Mouse (Mus musculus) layer of hippocampus, adult 11-12 months (tissue): ENCODE data around the gene Ceacam19.
"Not testable (repeated sequence)": the region's sequence is repeated elsewhere in the genome, so short reads cannot be mapped to it uniquely, and the experiment has no call there.

Experiments
- DNase-seq: peaks from one replicate; pipeline ENCODE4 v3.0.0; 2022; ENCODE audit warnings: low spot score

The Ceacam19 gene

GRCm38 (mm10) chr7:19887849-19888248, at the start of gene Ceacam19:
Gene Ceacam19 (minus strand): TSS chr7:19887965.
- DNase-seq, result no peak

- no peak for DNase-seq
Measured at GRCm38 (mm10) chr7:19937229-19937821, 49.6 kb upstream of the Ceacam19 start.

GRCm38 (mm10) chr7:19935961-19936360, 48.2 kb upstream of the Ceacam19 start:
- no peak for DNase-seq

GRCm38 (mm10) chr7:19935171-19935751, 47.5 kb upstream of the Ceacam19 start:
- no peak for DNase-seq

- peak; percentile 86 for DNase-seq
Measured at GRCm38 (mm10) chr7:19932877-19933809, 45.4 kb upstream of the Ceacam19 start.

- no peak for DNase-seq
Measured at GRCm38 (mm10) chr7:19932133-19932876, 44.5 kb upstream of the Ceacam19 start.

GRCm38 (mm10) chr7:19930481-19930880, 42.7 kb upstream of the Ceacam19 start:
- DNase-seq, result not testable (repeated sequence)

- no peak for DNase-seq
Measured at GRCm38 (mm10) chr7:19928486-19928885, 40.7 kb upstream of the Ceacam19 start.

GRCm38 (mm10) chr7:19926849-19927480, 39.2 kb upstream of the Ceacam19 start:
- DNase-seq, result no peak

GRCm38 (mm10) chr7:19925376-19925775, 37.6 kb upstream of the Ceacam19 start:
- DNase-seq, result no peak

GRCm38 (mm10) chr7:19923797-19924196, 36.0 kb upstream of the Ceacam19 start:
- DNase-seq, result no peak

- no peak for DNase-seq
Measured at GRCm38 (mm10) chr7:19923354-19923753, 35.6 kb upstream of the Ceacam19 start.

GRCm38 (mm10) chr7:19920506-19921261, 32.9 kb upstream of the Ceacam19 start, which contains the start of gene Pvr:
Gene Pvr (minus strand): TSS chr7:19921160.
- DNase-seq, result peak; percentile 80

- no peak for DNase-seq
Measured at GRCm38 (mm10) chr7:19920166-19920505, 32.4 kb upstream of the Ceacam19 start.

GRCm38 (mm10) chr7:19914558-19914957, 26.8 kb upstream of the Ceacam19 start:
- no peak for DNase-seq

- DNase-seq, result no peak
Measured at GRCm38 (mm10) chr7:19911695-19912524, 24.1 kb upstream of the Ceacam19 start.

GRCm38 (mm10) chr7:19911292-19911658, 23.5 kb upstream of the Ceacam19 start:
- DNase-seq, result no peak

- peak; percentile 85 for DNase-seq
Measured at GRCm38 (mm10) chr7:19910421-19911291, 22.9 kb upstream of the Ceacam19 start.

GRCm38 (mm10) chr7:19889881-19890280, 2.1 kb upstream of the Ceacam19 start:
- peak; percentile 38 for DNase-seq
